Mouse (Mus musculus) erythroblast, embryonic 14.5 days (primary cell): Measurements from ENCODE around the gene Cdc42ep5.

Experiments used
- GATA1 ChIP-seq: IDR thresholded peaks from 2 replicates; pipeline ENCODE4 v1.6.1; 2012; ENCODE audit warnings: low read length, inconsistent platforms, mixed read lengths
- TAL1 ChIP-seq: IDR thresholded peaks from 3 replicates; pipeline ENCODE4 v1.6.1; 2012; ENCODE audit warnings: low read length, inconsistent platforms, mixed read lengths

DNA sequence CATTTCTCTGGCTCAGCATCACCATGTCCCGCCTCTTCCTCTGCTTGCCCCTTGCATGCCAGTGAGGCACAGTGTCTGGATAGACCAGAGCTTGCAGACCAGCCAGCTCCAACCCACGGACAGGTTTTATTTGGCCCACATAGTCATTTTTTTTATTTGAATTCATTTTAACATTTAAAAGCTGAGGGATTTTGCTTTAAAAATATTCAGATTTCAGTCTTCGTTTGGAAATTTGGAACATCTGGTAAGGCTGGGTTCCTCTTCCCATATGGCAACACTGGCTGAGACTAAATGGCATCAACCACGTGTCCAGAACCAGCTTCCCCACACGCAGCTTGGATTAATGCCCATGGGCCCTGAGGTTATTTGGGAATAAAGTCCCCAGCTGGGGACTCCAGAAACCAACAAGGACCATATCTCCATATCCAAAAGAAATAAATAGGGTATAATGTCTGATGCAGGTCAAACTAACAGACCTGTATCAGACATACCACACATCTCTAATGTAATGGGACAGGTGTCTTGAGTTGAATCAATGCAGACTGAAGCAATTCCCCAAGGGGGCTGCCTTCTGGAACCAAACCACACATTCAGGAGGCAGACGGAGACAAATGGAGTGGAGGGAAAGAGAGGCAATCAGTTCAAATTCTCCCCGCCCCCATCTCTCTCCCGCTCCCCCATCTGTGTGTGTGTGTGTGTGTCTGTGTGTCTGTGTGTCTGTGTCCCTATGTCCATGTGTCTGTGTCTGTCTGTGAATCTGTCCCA, 47.4 kb downstream of the Cdc42ep5 start:
- no peak for TF ChIP-seq GATA1
- TF ChIP-seq TAL1 = no peak
